Mouse (Mus musculus) MEL (cell line): ENCODE data around the gene Macrod2. TPM values are rescaled to one million over a fixed set of nuclear protein-coding genes. Genes with fewer than 3 reads are reported as not detected.

Experiments used
- DNase-seq: peaks from one replicate; pipeline ENCODE4 v3.0.0; 2011; ENCODE audit warnings: low read depth, low spot score
- H3K27ac ChIP-seq: 2 replicates; pipeline ENCODE4 v1.5.1; 2012; ENCODE audit warnings: low read depth, mild to moderate bottlenecking, control low read depth, low read length, moderate library complexity; ENCODE audit not compliant: control insufficient read depth
- H3K27me3 ChIP-seq, 2 experiments: fragments of 150-350 bp in 1 of 2; sonication (generic) in 1 of 2; 2 replicates each; pipeline ENCODE4 v1.6.1; 2012; ENCODE audit warnings: low read length in 2 of 2, mild to moderate bottlenecking in 2 of 2, improper control_type of control experiment in 1 of 2, moderate library complexity in 1 of 2; ENCODE audit not compliant: insufficient read depth in 2 of 2, control insufficient read depth in 1 of 2
- H3K36me3 ChIP-seq, 2 experiments: 2 replicates each; pipeline ENCODE4 v1.6.1; 2012 to 2014; ENCODE audit warnings: low read length in 2 of 2, improper control_type of control experiment in 1 of 2, inconsistent platforms in 1 of 2, mild to moderate bottlenecking in 1 of 2; ENCODE audit not compliant: insufficient read depth in 2 of 2, control insufficient read depth in 1 of 2
- H3K4me1 ChIP-seq, 2 experiments: fragments of 150-350 bp in 1 of 2; sonication (generic) in 1 of 2; 2 replicates each; pipeline ENCODE4 v1.6.1; 2012; ENCODE audit warnings: low read length in 2 of 2, improper control_type of control experiment in 1 of 2, mild to moderate bottlenecking in 1 of 2; ENCODE audit not compliant: insufficient read depth in 2 of 2, control insufficient read depth in 1 of 2
- H3K4me3 ChIP-seq, 2 experiments: fragments of 150-350 bp in 1 of 2; sonication (generic) in 1 of 2; 2 replicates each; pipeline ENCODE4 v1.5.1; 2012; ENCODE audit warnings: low read depth in 2 of 2, low read length in 2 of 2, mild to moderate bottlenecking in 2 of 2, moderate library complexity in 2 of 2, control low read depth in 1 of 2, improper control_type of control experiment in 1 of 2; ENCODE audit not compliant: control insufficient read depth in 1 of 2, insufficient read depth in 1 of 2
- H3K79me2 ChIP-seq: 2 replicates; pipeline ENCODE4 v1.6.1; 2012; ENCODE audit warnings: mild to moderate bottlenecking, low read length, moderate library complexity; ENCODE audit not compliant: control insufficient read depth, poor library complexity, insufficient read depth
- H3K9ac ChIP-seq: 2 replicates; pipeline ENCODE4 v1.6.1; 2012; ENCODE audit warnings: low read depth, mild to moderate bottlenecking, control low read depth, low read length, moderate library complexity; ENCODE audit not compliant: control insufficient read depth, poor library complexity, severe bottlenecking
- H3K9me3 ChIP-seq: fragments of 150-350 bp; sonication (generic); replicated peaks from 2 replicates; pipeline ENCODE4 v1.6.1; 2012; ENCODE audit warnings: mild to moderate bottlenecking, low read length, improper control_type of control experiment, moderate library complexity; ENCODE audit not compliant: insufficient read depth
- BHLHE40 ChIP-seq: IDR thresholded peaks from 2 replicates; pipeline ENCODE4 v1.6.1; 2012; ENCODE audit warnings: low read depth, mild to moderate bottlenecking, inconsistent platforms, low read length, improper control_type of control experiment, borderline replicate concordance
- CHD1 ChIP-seq: IDR thresholded peaks from 2 replicates; pipeline ENCODE4 v1.6.1; 2012; ENCODE audit warnings: low read depth, mild to moderate bottlenecking, inconsistent platforms, low read length, improper control_type of control experiment
- CHD2 ChIP-seq: IDR thresholded peaks from 2 replicates; pipeline ENCODE4 v1.6.1; 2011; ENCODE audit warnings: low read length, improper control_type of control experiment
- ELF1 ChIP-seq: IDR thresholded peaks from 2 replicates; pipeline ENCODE4 v1.6.1; 2014; ENCODE audit warnings: low read depth, mild to moderate bottlenecking, inconsistent platforms, low read length, improper control_type of control experiment, moderate library complexity
- EP300 ChIP-seq, 2 experiments: IDR thresholded peaks; 2 replicates each; pipeline ENCODE4 v1.6.1; 2011; ENCODE audit warnings: improper control_type of control experiment in 2 of 2, low read length in 2 of 2, low read depth in 1 of 2, mild to moderate bottlenecking in 1 of 2
- ETS1 ChIP-seq: IDR thresholded peaks from 2 replicates; pipeline ENCODE4 v1.6.1; 2012; ENCODE audit warnings: low read depth, mild to moderate bottlenecking, inconsistent platforms, low read length, improper control_type of control experiment, moderate library complexity
- GABPA ChIP-seq: IDR thresholded peaks from 2 replicates; pipeline ENCODE4 v1.6.1; 2012; ENCODE audit warnings: low read depth, mild to moderate bottlenecking, inconsistent platforms, low read length, improper control_type of control experiment, moderate library complexity
- GATA1 ChIP-seq: IDR thresholded peaks from 2 replicates; pipeline ENCODE4 v1.6.1; 2011; ENCODE audit warnings: low read depth, low read length, improper control_type of control experiment
- HCFC1 ChIP-seq: IDR thresholded peaks from 2 replicates; pipeline ENCODE4 v1.6.1; 2012; ENCODE audit warnings: low read depth, mild to moderate bottlenecking, inconsistent platforms, low read length, improper control_type of control experiment, moderate library complexity
- MAZ ChIP-seq: IDR thresholded peaks from 2 replicates; pipeline ENCODE4 v1.6.1; 2012; ENCODE audit warnings: low read depth, mild to moderate bottlenecking, inconsistent platforms, low read length, improper control_type of control experiment
- MEF2A ChIP-seq: IDR thresholded peaks from 2 replicates; pipeline ENCODE4 v1.6.1; 2014; ENCODE audit warnings: low read depth, mild to moderate bottlenecking, inconsistent platforms, low read length, improper control_type of control experiment; ENCODE audit not compliant: poor library complexity, insufficient replicate concordance, severe bottlenecking; ENCODE audit errors: extremely low read depth
- MXI1 ChIP-seq: IDR thresholded peaks from 2 replicates; pipeline ENCODE4 v1.6.1; 2011; ENCODE audit warnings: mild to moderate bottlenecking, low read depth, low read length, improper control_type of control experiment
- MYC ChIP-seq: IDR thresholded peaks from 2 replicates; pipeline ENCODE4 v1.6.1; 2011; ENCODE audit warnings: low read depth, mild to moderate bottlenecking, low read length, improper control_type of control experiment, moderate library complexity
- NRF1 ChIP-seq: IDR thresholded peaks from 2 replicates; pipeline ENCODE4 v1.6.1; 2014; ENCODE audit warnings: low read depth, mild to moderate bottlenecking, inconsistent platforms, low read length, improper control_type of control experiment, moderate library complexity; ENCODE audit not compliant: poor library complexity, insufficient read depth, severe bottlenecking
- RAD21 ChIP-seq: IDR thresholded peaks from 2 replicates; pipeline ENCODE4 v1.6.1; 2011; ENCODE audit warnings: mild to moderate bottlenecking, low read depth, low read length, improper control_type of control experiment
- SIN3A ChIP-seq: IDR thresholded peaks from 2 replicates; pipeline ENCODE4 v1.6.1; 2012; ENCODE audit warnings: low read length, improper control_type of control experiment, inconsistent platforms
- SMC3 ChIP-seq: IDR thresholded peaks from 2 replicates; pipeline ENCODE4 v1.6.1; 2011; ENCODE audit warnings: low read depth, low read length, improper control_type of control experiment
- TAL1 ChIP-seq: IDR thresholded peaks from 2 replicates; pipeline ENCODE4 v1.6.1; 2012; ENCODE audit warnings: mild to moderate bottlenecking, inconsistent platforms, low read length, moderate library complexity, mixed read lengths
- TCF12 ChIP-seq: IDR thresholded peaks from 2 replicates; pipeline ENCODE4 v1.6.1; 2014; ENCODE audit warnings: low read depth, mild to moderate bottlenecking, inconsistent platforms, low read length, improper control_type of control experiment, moderate library complexity
- USF2 ChIP-seq, 2 experiments: IDR thresholded peaks; 2 replicates each; pipeline ENCODE4 v1.6.1; 2011 to 2012; ENCODE audit warnings: improper control_type of control experiment in 2 of 2, low read length in 2 of 2, borderline replicate concordance in 1 of 2, inconsistent platforms in 1 of 2, low read depth in 1 of 2, mild to moderate bottlenecking in 1 of 2; ENCODE audit not compliant: insufficient read depth in 1 of 2
- ZMIZ1 ChIP-seq: IDR thresholded peaks from 2 replicates; pipeline ENCODE4 v1.6.1; 2012; ENCODE audit warnings: low read depth, mild to moderate bottlenecking, inconsistent platforms, low read length, improper control_type of control experiment, moderate library complexity
- polyA plus RNA-seq, 2 experiments: library from polyadenylated mRNA; stranded (reverse) in 1 of 2; unstranded in 1 of 2; fragments of >175 nt in 1 of 2; fragments of >200 nt in 1 of 2; gene quantifications; 2 replicates each; pipeline versions ENCODE4 v1.2.1 to v1.2.4; 2012; ENCODE audit warnings: low replicate concordance in 2 of 2, low read depth in 1 of 2; ENCODE audit not compliant: insufficient read length in 2 of 2, insufficient read depth in 1 of 2, missing spikeins in 1 of 2
- total RNA-seq: library from RNA; depleted of rRNA; stranded (reverse); fragments of 300-350 nt; gene quantifications from 2 replicates; pipeline ENCODE4 v1.2.3, GENCODE M21; 2012

The Macrod2 gene
- total and polyA plus RNA-seq, 3 experiments = not detected

DNA sequence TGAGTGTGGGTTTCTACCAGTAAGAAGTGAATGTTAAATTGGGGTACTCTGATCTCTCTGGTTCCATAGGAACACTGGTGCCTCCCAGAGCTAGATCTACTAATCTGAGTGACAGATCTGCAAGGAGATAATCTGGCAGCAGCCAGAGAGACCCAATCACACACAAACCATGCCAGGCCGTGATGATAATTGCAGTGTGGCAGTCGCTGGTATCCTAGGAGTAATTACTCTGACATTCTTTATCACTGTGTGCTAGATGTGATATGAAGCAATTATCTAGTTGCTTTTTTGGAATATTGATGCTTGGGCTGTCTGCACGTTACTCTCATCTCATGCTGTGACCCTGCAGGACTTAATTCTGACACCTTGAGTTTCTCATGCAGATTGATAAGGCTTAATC is 1518.4 kb downstream of the Macrod2 start:
- no peaks in the 10 kb centered on the region for H3K4me1 ChIP-seq
- no peaks in the 10 kb centered on the region for H3K27me3 ChIP-seq
- no peaks in the 10 kb centered on the region for H3K9me3 ChIP-seq
- no peaks in the 10 kb centered on the region for H3K36me3 ChIP-seq
- H3K27ac ChIP-seq = no peak overlapping the region
- no peaks in the 10 kb centered on the region for H3K79me2 ChIP-seq
- no peak for DNase-seq
- no peak overlapping the region for H3K4me3 ChIP-seq
- H3K9ac ChIP-seq = no peak overlapping the region
- no peak for TF ChIP-seq GATA1
- no peak for TF ChIP-seq CHD2
- TF ChIP-seq, all 39 proteins: peak for 0

DNA sequence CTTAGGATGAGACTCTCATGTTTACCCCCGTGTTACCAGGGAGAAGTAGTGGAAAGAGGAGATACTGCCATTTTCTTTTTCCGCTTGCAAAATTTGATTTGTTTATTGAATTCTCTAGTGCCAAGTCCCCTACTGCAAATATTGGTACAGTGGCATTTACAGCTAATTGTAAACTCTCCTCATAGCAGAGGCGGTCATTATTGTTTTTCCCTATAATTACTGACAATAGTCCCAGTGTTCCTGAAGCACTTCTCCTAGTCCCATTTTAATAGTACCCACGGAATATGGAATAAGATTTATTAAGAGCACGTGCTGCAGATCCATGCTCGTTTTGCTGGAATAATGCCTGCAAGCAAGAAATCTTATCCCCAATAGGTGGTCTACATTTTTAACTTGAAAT is 1518.8 kb downstream of the Macrod2 start:
- no peak overlapping the region for H3K9ac ChIP-seq
- H3K36me3 ChIP-seq = no peaks in the 10 kb centered on the region
- TF ChIP-seq MYC (no peak), MXI1 (no peak), TAL1 (no peak), RAD21 (no peak), MEF2A (no peak), ELF1 (no peak), CHD1 (no peak), SIN3A (no peak), SMC3 (no peak), TCF12 (no peak), USF2 (IDR thresholded peaks at IDR 0.05; ENCODE audit: borderline replicate concordance in 1 of 2, insufficient read depth in 1 of 2, low read depth in 1 of 2, low read length in 2 of 2) (no peak), ETS1 (no peak)
- H3K27ac ChIP-seq = no peak overlapping the region
- no peaks in the 10 kb centered on the region for H3K4me1 ChIP-seq
- no peak for DNase-seq
- H3K27me3 ChIP-seq = no peaks in the 10 kb centered on the region
- no peak overlapping the region for H3K4me3 ChIP-seq
- no peaks in the 10 kb centered on the region for H3K9me3 ChIP-seq
- no peaks in the 10 kb centered on the region for H3K79me2 ChIP-seq

DNA sequence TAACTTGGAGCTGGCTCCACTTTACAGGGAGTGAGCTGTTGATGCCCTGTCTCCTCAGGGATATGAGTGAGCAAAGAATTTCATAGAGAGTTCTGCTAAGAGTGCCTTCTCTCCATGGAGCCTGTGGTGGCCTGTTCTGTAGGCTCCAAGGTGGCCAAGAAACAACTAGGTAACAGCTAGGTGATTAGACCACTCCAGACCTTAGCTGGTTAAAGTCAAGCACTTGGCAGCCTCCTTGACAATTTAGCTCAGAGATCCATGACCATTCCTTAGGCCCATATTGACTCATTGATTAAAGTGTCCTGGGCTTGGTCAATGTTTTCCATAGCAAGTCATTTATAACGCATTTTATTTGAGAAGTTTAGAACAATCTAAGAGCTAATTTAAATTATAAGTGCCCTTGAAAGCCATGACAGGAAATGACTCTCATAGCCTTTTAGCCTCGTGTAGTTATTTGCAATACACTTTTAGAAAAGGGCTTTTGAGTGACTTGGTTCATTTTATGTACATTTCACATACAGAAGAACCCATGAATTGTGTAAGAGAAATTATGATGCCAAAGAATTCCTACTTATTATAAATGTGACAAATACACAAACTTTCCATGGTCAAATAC is 1525.4 kb downstream of the Macrod2 start:
- TF ChIP-seq GABPA = no peak
- TF ChIP-seq ZMIZ1 = no peak
- no peak for TF ChIP-seq BHLHE40
- TF ChIP-seq GATA1 = no peak
- TF ChIP-seq MAZ = no peak
- no peak for TF ChIP-seq MEF2A
- no peak for TF ChIP-seq EP300 (IDR thresholded peaks at IDR 0.05; ENCODE audit: low read depth in 1 of 2, low read length in 2 of 2)
- TF ChIP-seq NRF1 = no peak
- no peak for TF ChIP-seq HCFC1
- no peak overlapping the region for H3K9ac ChIP-seq
- no peaks in the 10 kb centered on the region for H3K27me3 ChIP-seq
- H3K27ac ChIP-seq = no peak overlapping the region
- no peaks in the 10 kb centered on the region for H3K9me3 ChIP-seq
- no peak for DNase-seq
- H3K4me3 ChIP-seq = no peak overlapping the region
- no peaks in the 10 kb centered on the region for H3K79me2 ChIP-seq
- no peaks in the 10 kb centered on the region for H3K4me1 ChIP-seq
- H3K36me3 ChIP-seq = no peaks in the 10 kb centered on the region
